Mouse (Mus musculus) embryonic fibroblast, embryonic 13.5 days (primary cell): ENCODE measurements around the gene Kalrn.

Source experiments
- CTCF ChIP-seq: IDR thresholded peaks from 2 replicates; pipeline ENCODE4 v1.5.1; 2011; ENCODE audit warnings: mild to moderate bottlenecking, control low read depth, low read length, moderate library complexity, borderline replicate concordance; ENCODE audit not compliant: insufficient read depth
- POLR2A ChIP-seq: IDR thresholded peaks from 2 replicates; pipeline ENCODE4 v1.6.1; 2011; ENCODE audit warnings: low read depth, mild to moderate bottlenecking, control low read depth, low read length, moderate library complexity

- TF ChIP-seq CTCF (no peak), POLR2A (no peak)
Measured at GRCm38 (mm10) chr16:34212160-34212559, 361.2 kb downstream of the Kalrn start.
